Mouse (Mus musculus) cerebellum, adult (tissue): ENCODE results near the gene Nf1.

Experiments
- ATAC-seq: cut with Nextera tagmentation; 2 replicates; pipeline ENCODE4 v1.9.2; 2017; ENCODE audit warnings: mild to moderate bottlenecking, moderate library complexity, mixed read lengths; ENCODE audit not compliant: insufficient number of reproducible peaks, low FRiP score, low TSS enrichment

Gene Nf1

GRCm38 (mm10) chr11:79457928-79458327 lies 118.4 kb downstream of the Nf1 start:
- ATAC-seq, result no peak

- no peak for ATAC-seq
Measured at GRCm38 (mm10) chr11:79459846-79460245, 120.4 kb downstream of the Nf1 start.

GRCm38 (mm10) chr11:79460756-79461450 lies 121.4 kb downstream of the Nf1 start:
- ATAC-seq, result no peak

- no peak for ATAC-seq
Measured at GRCm38 (mm10) chr11:79468097-79468496, 128.6 kb downstream of the Nf1 start.

- ATAC-seq, result no peak
Measured at GRCm38 (mm10) chr11:79483392-79483791, 143.9 kb downstream of the Nf1 start.

GRCm38 (mm10) chr11:79483876-79484528 lies 144.5 kb downstream of the Nf1 start:
- ATAC-seq, result no peak

- no peak for ATAC-seq
Measured at GRCm38 (mm10) chr11:79484721-79485120, 145.2 kb downstream of the Nf1 start.

- no peak for ATAC-seq
Measured at GRCm38 (mm10) chr11:79494976-79495800, 155.7 kb downstream of the Nf1 start.

- no peak for ATAC-seq
Measured at GRCm38 (mm10) chr11:79502917-79503316, 163.4 kb downstream of the Nf1 start.

- ATAC-seq, result no peak
Measured at GRCm38 (mm10) chr11:79503845-79504244, 164.4 kb downstream of the Nf1 start, which contains the start of gene Omg. Omg (minus strand) TSS chr11:79504084.

- ATAC-seq, result no peak
Measured at GRCm38 (mm10) chr11:79504506-79504905, 165.0 kb downstream of the Nf1 start.

- no peak for ATAC-seq
Measured at GRCm38 (mm10) chr11:79511970-79512369, 172.5 kb downstream of the Nf1 start.

- no peak for ATAC-seq
Measured at GRCm38 (mm10) chr11:79515331-79515730, 175.8 kb downstream of the Nf1 start.

GRCm38 (mm10) chr11:79515798-79516197 lies 176.3 kb downstream of the Nf1 start:
- no peak for ATAC-seq

GRCm38 (mm10) chr11:79519299-79519698 lies 179.8 kb downstream of the Nf1 start:
- no peak for ATAC-seq

GRCm38 (mm10) chr11:79519878-79520291 lies 180.4 kb downstream of the Nf1 start:
- ATAC-seq, result no peak

GRCm38 (mm10) chr11:79520772-79521171 lies 181.3 kb downstream of the Nf1 start:
- ATAC-seq, result no peak

GRCm38 (mm10) chr11:79521930-79522329 lies 182.4 kb downstream of the Nf1 start:
- ATAC-seq, result no peak

- ATAC-seq, result no peak
Measured at GRCm38 (mm10) chr11:79522944-79523343, 183.5 kb downstream of the Nf1 start.

GRCm38 (mm10) chr11:79523560-79524309 lies 184.2 kb downstream of the Nf1 start, which contains the start of gene Evi2b:
Evi2b (minus strand) TSS chr11:79523762.
- no peak for ATAC-seq

GRCm38 (mm10) chr11:79524310-79524575 lies 184.8 kb downstream of the Nf1 start:
- ATAC-seq, result no peak
